Mouse (Mus musculus) splenic B cell, adult 2 months (primary cell): Measurements from ENCODE around the gene Itk.
"Not testable (repeated sequence)": the region's sequence is repeated elsewhere in the genome, so short reads cannot be mapped to it uniquely, and the experiment has no call there.

Experiments
- DNase-seq: peaks from one replicate; pipeline ENCODE4 v3.0.0-alpha.2; 2011; ENCODE audit warnings: low read depth, low spot score
- H3K27me3 ChIP-seq: 2 replicates; pipeline ENCODE4 v1.6.1; 2012; ENCODE audit warnings: mild to moderate bottlenecking, low read length, moderate library complexity, mixed read lengths; ENCODE audit not compliant: control insufficient read depth, poor library complexity, insufficient read depth, severe bottlenecking
- H3K36me3 ChIP-seq: 2 replicates; pipeline ENCODE4 v1.6.1; 2012; ENCODE audit warnings: mild to moderate bottlenecking, low read length, moderate library complexity, mixed read lengths; ENCODE audit not compliant: control insufficient read depth, poor library complexity, insufficient read depth, severe bottlenecking

Gene Itk

DNA sequence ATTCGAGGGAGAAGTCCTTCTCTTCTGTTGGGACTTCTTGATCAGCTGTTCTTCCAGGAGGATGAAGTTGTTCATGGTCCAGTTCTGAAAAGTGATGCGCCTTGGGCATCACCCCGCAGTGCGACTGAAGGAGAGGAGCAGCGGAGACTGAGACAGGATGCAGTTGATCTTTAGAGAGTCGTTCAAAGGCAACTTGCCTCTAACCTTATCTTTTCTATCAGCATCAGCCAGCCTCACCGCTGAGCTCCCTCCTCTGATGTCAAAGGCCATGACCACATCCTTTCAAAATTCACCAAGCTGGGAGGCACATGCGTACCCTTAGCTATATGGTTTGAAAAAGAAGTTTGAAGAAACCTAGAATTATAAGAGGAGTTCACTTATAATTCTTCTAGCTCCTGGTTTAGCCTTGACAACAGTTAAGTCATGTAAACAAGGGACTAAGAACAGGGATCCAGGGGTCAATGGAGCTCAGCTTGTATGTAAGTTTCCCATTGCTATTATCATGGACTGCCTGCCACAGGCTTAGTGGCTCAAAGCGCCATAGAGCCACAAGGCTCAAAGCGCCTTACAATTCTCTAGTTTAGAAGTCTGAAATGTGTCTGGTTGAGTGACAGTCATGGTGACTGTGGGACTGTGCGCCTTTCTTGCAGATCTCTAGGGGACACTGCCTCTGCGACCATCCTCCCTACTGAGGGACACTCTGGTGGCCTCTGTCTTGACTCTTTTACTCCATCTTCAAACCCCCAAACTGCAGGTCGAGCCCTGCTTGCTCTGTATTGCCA lies at the start of gene Itk:
Gene Itk (minus strand): TSS at position 180 of the 782 bp plus-strand sequence.
- no peaks in the 10 kb centered on the region for H3K27me3 ChIP-seq
- no peaks in the 10 kb centered on the region for H3K36me3 ChIP-seq
- no peak for DNase-seq

DNA sequence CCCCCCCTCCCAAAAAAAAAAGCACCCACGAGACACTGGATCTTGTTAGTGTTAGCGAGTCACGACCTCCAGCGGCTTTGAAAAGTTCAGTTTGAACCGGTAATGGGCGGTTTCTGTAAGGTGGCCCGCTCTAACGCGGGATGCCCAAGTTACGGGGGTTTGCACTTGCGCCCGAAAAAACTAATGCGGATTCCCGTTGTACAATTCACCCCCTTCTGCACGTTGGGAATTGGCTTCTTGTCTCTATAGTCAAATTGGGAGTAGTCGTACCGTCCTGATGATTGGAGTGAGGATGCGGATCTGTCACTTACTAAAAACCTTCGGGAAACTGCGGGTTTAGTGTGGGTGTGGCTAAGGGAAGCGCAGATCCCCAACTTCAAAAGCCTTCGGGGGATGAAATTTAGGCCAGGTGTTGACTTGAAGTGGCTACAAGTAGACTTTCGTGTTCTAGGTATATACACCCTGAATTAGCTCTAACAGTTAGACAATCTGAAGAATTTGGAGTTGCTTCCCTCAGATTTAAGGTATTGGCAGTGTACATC lies 48.2 kb upstream of the Itk start:
- Histone ChIP-seq H3K27me3 (no peaks in the 10 kb centered on the region), H3K36me3 (peaks cover 6% of the 10 kb centered on the region; the same call in 1 of the 2 replicates)
- DNase-seq: peak; percentile 73

- Histone ChIP-seq H3K27me3 (no peaks in the 10 kb centered on the region), H3K36me3 (peaks cover 6% of the 10 kb centered on the region; the same call in 1 of the 2 replicates)
- peak; percentile 96 for DNase-seq
Observed at GRCm38 (mm10) chr11:46436760-46437458, 47.6 kb upstream of the Itk start, which contains the start of gene Med7. Gene Med7 (plus strand): TSS chr11:46436925.

DNA sequence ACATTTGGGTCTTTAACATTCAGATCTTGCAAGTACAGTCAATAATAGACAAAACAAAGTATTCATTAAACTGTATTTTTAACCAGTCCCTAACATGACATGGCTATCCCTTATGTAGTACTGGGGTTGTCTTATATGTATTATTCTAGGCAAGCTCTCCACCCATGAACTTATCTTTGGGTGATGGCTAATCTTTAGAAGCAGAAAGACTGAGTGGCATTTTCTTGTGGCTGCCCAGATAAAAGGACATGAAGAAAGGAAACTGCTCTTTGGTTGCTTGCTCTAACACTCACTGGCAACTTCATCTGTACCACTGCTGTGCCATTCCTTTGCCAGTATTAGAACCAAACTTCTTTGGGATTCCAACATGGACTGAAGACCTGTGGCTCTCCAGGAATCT lies 46.0 kb upstream of the Itk start:
- no peaks in the 10 kb centered on the region for H3K27me3 ChIP-seq
- DNase-seq: no peak
- H3K36me3 ChIP-seq: peaks cover 2% of the 10 kb centered on the region; the same call in 1 of the 2 replicates

DNA sequence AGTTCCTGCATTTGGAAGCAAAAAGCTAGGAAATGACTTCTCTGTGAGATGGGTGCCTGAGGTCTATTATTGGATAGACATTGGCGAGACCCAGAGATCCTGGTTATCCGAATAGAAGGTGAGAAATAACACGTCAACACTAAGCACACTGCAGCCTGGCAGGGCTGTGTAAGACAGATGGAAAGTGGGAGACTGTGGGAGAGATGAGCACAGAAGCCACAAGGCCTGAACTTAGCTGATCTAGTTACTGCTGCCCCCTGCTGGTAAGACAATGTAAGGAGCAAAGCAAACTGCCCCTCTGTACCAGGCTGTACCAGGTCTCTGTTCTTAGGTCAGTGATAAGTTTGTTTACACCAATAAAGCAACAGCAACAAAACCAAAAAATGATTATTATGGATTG lies 41.8 kb upstream of the Itk start:
- H3K36me3 ChIP-seq: no peaks in the 10 kb centered on the region
- no peaks in the 10 kb centered on the region for H3K27me3 ChIP-seq
- DNase-seq: peak; percentile 92

DNA sequence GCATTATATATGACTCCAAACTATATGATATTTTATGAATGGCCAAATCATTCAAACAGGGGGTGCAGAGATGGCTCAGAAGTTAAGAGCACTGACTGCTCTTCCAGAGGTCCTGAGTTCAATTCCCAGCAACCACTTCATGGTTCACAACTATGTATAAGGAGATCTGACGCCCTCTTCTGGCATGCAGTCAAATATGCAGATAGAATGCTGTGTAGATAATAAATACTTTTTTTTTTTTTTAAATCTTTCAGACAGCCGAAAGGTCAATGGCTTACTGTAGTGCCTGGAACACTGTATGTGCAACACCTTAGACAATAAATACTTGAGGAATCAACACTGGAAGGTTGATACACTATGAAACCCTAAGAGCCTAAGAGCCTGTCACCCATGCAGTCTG lies 40.8 kb upstream of the Itk start:
- DNase-seq: no peak
- Histone ChIP-seq H3K36me3 (no peaks in the 10 kb centered on the region), H3K27me3 (no peaks in the 10 kb centered on the region)

GRCm38 (mm10) chr11:46428131-46428530 lies 38.8 kb upstream of the Itk start:
- H3K36me3 ChIP-seq, DNase-seq, H3K27me3 ChIP-seq: not testable (repeated sequence)

- no peaks in the 10 kb centered on the region for H3K36me3 ChIP-seq
- H3K27me3 ChIP-seq: no peaks in the 10 kb centered on the region
- DNase-seq: no peak
Observed at GRCm38 (mm10) chr11:46421086-46421888, 32.0 kb upstream of the Itk start.

GRCm38 (mm10) chr11:46418860-46419259 lies 29.5 kb upstream of the Itk start:
- Histone ChIP-seq H3K36me3 (no peaks in the 10 kb centered on the region), H3K27me3 (no peaks in the 10 kb centered on the region)
- DNase-seq: no peak

DNA sequence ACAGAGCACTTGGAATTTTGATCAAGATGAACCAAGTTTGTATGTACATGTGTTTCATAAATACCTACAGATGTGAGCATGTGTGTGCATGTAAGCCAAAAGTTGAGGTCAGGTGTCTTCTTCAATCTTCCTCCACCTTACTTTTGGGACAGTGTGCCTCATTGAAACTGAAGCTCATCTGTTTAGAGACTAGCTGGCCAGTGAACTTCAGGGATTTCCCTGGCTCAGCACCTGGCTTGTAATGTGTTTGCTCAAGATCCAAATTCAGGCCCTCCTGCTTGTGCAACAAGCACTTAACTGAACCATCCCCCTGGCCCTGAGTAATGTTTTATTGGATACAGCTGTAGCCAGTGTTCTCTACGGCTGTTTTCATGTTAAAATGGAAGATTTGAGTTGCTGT lies 29.1 kb upstream of the Itk start:
- H3K36me3 ChIP-seq: no peaks in the 10 kb centered on the region
- H3K27me3 ChIP-seq: no peaks in the 10 kb centered on the region
- no peak for DNase-seq

- Histone ChIP-seq H3K36me3 (no peaks in the 10 kb centered on the region), H3K27me3 (no peaks in the 10 kb centered on the region)
- no peak for DNase-seq
Observed at GRCm38 (mm10) chr11:46410018-46410563, 20.8 kb upstream of the Itk start.

DNA sequence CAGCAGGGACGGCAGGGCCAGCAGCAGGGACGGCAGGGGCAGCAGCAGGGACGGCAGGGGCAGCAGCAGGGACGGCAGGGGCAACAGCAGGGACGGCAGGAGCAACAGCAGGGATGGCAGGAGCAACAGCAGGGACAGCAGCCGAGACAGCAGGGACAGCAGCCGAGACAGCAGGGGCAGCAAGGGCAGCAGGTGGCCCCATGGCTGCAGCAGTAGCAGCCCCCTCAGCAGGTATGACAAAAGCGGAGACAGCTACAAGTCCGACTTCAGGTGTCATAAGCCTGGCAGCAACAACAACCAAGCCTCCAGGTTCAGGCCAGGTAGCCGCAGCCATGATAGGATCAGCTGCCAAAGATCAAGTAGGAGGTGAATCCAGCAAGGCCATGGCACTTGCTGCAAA lies 17.4 kb upstream of the Itk start:
- no peaks in the 10 kb centered on the region for H3K27me3 ChIP-seq
- no peaks in the 10 kb centered on the region for H3K36me3 ChIP-seq
- no peak for DNase-seq

GRCm38 (mm10) chr11:46404986-46405385 lies 15.7 kb upstream of the Itk start:
- DNase-seq: no peak
- Histone ChIP-seq H3K36me3 (no peaks in the 10 kb centered on the region), H3K27me3 (no peaks in the 10 kb centered on the region)

- H3K36me3 ChIP-seq: no peaks in the 10 kb centered on the region
- H3K27me3 ChIP-seq: no peaks in the 10 kb centered on the region
- no peak for DNase-seq
Observed at GRCm38 (mm10) chr11:46401555-46401954, 12.2 kb upstream of the Itk start.
